Mouse (Mus musculus): ENCODE results near the gene Oxct2b. TPM values are rescaled to one million over a fixed set of nuclear protein-coding genes. Genes with fewer than 3 reads are reported as not detected.

Oxct2b gene
- total and polyA plus RNA-seq, 3 experiments, result not detected

GRCm38 (mm10) chr4:123086381-123086780 lies 29.7 kb upstream of the Oxct2b start:
- Histone ChIP-seq H3K79me2 (ENCODE audit: control insufficient read depth, insufficient read depth, low read length, poor library complexity) (no peaks in the 10 kb centered on the region), H3K27ac (ENCODE audit: control insufficient read depth, low read depth, low read length) (no peak overlapping the region), H3K4me1 (ENCODE audit: control insufficient read depth in 1 of 2, insufficient read depth in 2 of 2, low read length in 2 of 2) (peaks cover 0 to 5% of the 10 kb centered on the region in 2 experiments; a peak in 1 of 4 replicates), H3K9me3 (replicated peaks; ENCODE audit: insufficient read depth, low read length) (no peaks in the 10 kb centered on the region), H3K9ac (ENCODE audit: control insufficient read depth, low read depth, low read length, poor library complexity, severe bottlenecking) (no peak overlapping the region), H3K4me3 (ENCODE audit: control insufficient read depth in 1 of 2, insufficient read depth in 1 of 2, low read depth in 2 of 2, low read length in 2 of 2) (no peak overlapping the region), H3K27me3 (ENCODE audit: control insufficient read depth in 1 of 2, insufficient read depth in 2 of 2, low read length in 2 of 2) (peaks cover 0 to 4% of the 10 kb centered on the region in 2 experiments; a peak in 1 of 4 replicates), H3K36me3 (ENCODE audit: control insufficient read depth in 1 of 2, insufficient read depth in 2 of 2, low read length in 2 of 2) (no peaks in the 10 kb centered on the region)
- no peak for TF ChIP-seq SIN3A (IDR thresholded peaks at IDR 0.05; ENCODE audit: low read length)
- no peak for TF ChIP-seq POLR2AphosphoS5 (IDR thresholded peaks at IDR 0.05; ENCODE audit: borderline replicate concordance, low read depth, low read length)
- no peak for TF ChIP-seq HCFC1 (IDR thresholded peaks at IDR 0.05; ENCODE audit: low read depth, low read length)
- TF ChIP-seq SMC3 (IDR thresholded peaks at IDR 0.05; ENCODE audit: low read depth, low read length), result peak; percentile 48
- TF ChIP-seq ELF1 (IDR thresholded peaks at IDR 0.05; ENCODE audit: low read depth, low read length), result no peak
- TF ChIP-seq GABPA (IDR thresholded peaks at IDR 0.05; ENCODE audit: low read depth, low read length), result no peak
- no peak for TF ChIP-seq POLR2A (IDR thresholded peaks at IDR 0.05; ENCODE audit: control insufficient read depth in 1 of 2, insufficient read depth in 1 of 2, low read depth in 1 of 2, low read length in 2 of 2, poor library complexity in 1 of 2)
- TF ChIP-seq ZKSCAN1 (IDR thresholded peaks at IDR 0.05; ENCODE audit: low read depth, low read length), result no peak
- no peak for TF ChIP-seq NELFE (IDR thresholded peaks at IDR 0.05; ENCODE audit: low read depth, low read length)
- no peak for TF ChIP-seq TCF12 (IDR thresholded peaks at IDR 0.05; ENCODE audit: low read depth, low read length)
- TF ChIP-seq MXI1 (IDR thresholded peaks at IDR 0.05; ENCODE audit: low read depth, low read length), result no peak
- TF ChIP-seq MEF2A (IDR thresholded peaks at IDR 0.05; ENCODE audit: extremely low read depth, insufficient replicate concordance, low read depth, low read length, poor library complexity, severe bottlenecking), result no peak
- TF ChIP-seq MYB (IDR thresholded peaks at IDR 0.05; ENCODE audit: low read depth, low read length), result no peak
- TF ChIP-seq GATA1 (IDR thresholded peaks at IDR 0.05; ENCODE audit: low read depth, low read length), result no peak
- peak; percentile 30 to 56 (median 38); a peak in 5 of 6 replicates for TF ChIP-seq CTCF (IDR thresholded peaks at IDR 0.05 in 2 of 3, conservative IDR thresholded peaks at IDR 0.05 in 1 of 3; ENCODE audit: control insufficient read depth in 1 of 3, insufficient read depth in 1 of 3, low read depth in 2 of 3, low read length in 3 of 3, poor library complexity in 1 of 3, severe bottlenecking in 1 of 3)
- no peak for TF ChIP-seq MAFK (IDR thresholded peaks at IDR 0.05; ENCODE audit: borderline replicate concordance, low read depth, low read length)
- no peak for TF ChIP-seq USF1 (IDR thresholded peaks at IDR 0.05; ENCODE audit: low read depth, low read length)
- TF ChIP-seq KAT2A (conservative IDR thresholded peaks at IDR 0.05; ENCODE audit: low read depth, low read length), result no peak
- peak; percentile 24 for TF ChIP-seq RAD21 (IDR thresholded peaks at IDR 0.05; ENCODE audit: low read depth, low read length)
- no peak for TF ChIP-seq POLR2AphosphoS2 (IDR thresholded peaks at IDR 0.05; ENCODE audit: low read length)
- peak; percentile 39 for DNase-seq (ENCODE audit: low read depth, low spot score)

GRCm38 (mm10) chr4:123092621-123093020 lies 23.4 kb upstream of the Oxct2b start:
- no peaks in the 10 kb centered on the region for H3K36me3 ChIP-seq (ENCODE audit: control insufficient read depth in 1 of 2, insufficient read depth in 2 of 2, low read length in 2 of 2)
- TF ChIP-seq TAL1 (IDR thresholded peaks at IDR 0.05; ENCODE audit: low read length) (no peak), GATA1 (IDR thresholded peaks at IDR 0.05; ENCODE audit: low read depth, low read length) (no peak), POLR2AphosphoS5 (IDR thresholded peaks at IDR 0.05; ENCODE audit: borderline replicate concordance, low read depth, low read length) (no peak), ZNF384 (IDR thresholded peaks at IDR 0.05; ENCODE audit: low read depth, low read length) (no peak), E2F4 (IDR thresholded peaks at IDR 0.05; ENCODE audit: borderline replicate concordance, low read depth, low read length) (no peak)
- H3K27me3 ChIP-seq (ENCODE audit: control insufficient read depth in 1 of 2, insufficient read depth in 2 of 2, low read length in 2 of 2), result peaks cover 2 to 14% of the 10 kb centered on the region in 2 experiments
- no peak overlapping the region for H3K9ac ChIP-seq (ENCODE audit: control insufficient read depth, low read depth, low read length, poor library complexity, severe bottlenecking)
- H3K9me3 ChIP-seq (replicated peaks; ENCODE audit: insufficient read depth, low read length), result no peaks in the 10 kb centered on the region
- no peak overlapping the region for H3K27ac ChIP-seq (ENCODE audit: control insufficient read depth, low read depth, low read length)
- H3K4me3 ChIP-seq (ENCODE audit: control insufficient read depth in 1 of 2, insufficient read depth in 1 of 2, low read depth in 2 of 2, low read length in 2 of 2), result no peak overlapping the region
- H3K79me2 ChIP-seq (ENCODE audit: control insufficient read depth, insufficient read depth, low read length, poor library complexity), result no peaks in the 10 kb centered on the region
- no peaks in the 10 kb centered on the region for H3K4me1 ChIP-seq (ENCODE audit: control insufficient read depth in 1 of 2, insufficient read depth in 2 of 2, low read length in 2 of 2)
- no peak for DNase-seq (ENCODE audit: low read depth, low spot score)

Measured in MEL (cell line).